Mouse (Mus musculus) activated CD4-positive, CD25-positive, alpha-beta regulatory T cell, adult 4 months (primary cell): ENCODE measurements around the gene Ccdc152. TPM values are rescaled to one million over a fixed set of nuclear protein-coding genes. Genes with fewer than 3 reads are reported as not detected.

Experiments used
- ATAC-seq: one replicate; pipeline ENCODE4 v1.8.0; 2017
- polyA plus RNA-seq, 2 experiments: library from polyadenylated mRNA; unstranded; fragments of 100-300 nt; shearing (Covaris generic); gene quantifications; one replicate each; pipeline ENCODE4 v1.2.1; 2017

Gene Ccdc152
- 1 to 10 TPM in 1 of 2 experiments, under 1 TPM in 1; 0.74 to 1.0 TPM for polyA plus RNA-seq

GRCm38 (mm10) chr15:3303426-3303825, at the start of gene Ccdc152:
Gene Ccdc152 (minus strand): TSS chr15:3303526.
- no peak for ATAC-seq

GRCm38 (mm10) chr15:3349306-3350064, 46.2 kb upstream of the Ccdc152 start:
- no peak for ATAC-seq

GRCm38 (mm10) chr15:3346682-3347081, 43.4 kb upstream of the Ccdc152 start:
- no peak for ATAC-seq

DNA sequence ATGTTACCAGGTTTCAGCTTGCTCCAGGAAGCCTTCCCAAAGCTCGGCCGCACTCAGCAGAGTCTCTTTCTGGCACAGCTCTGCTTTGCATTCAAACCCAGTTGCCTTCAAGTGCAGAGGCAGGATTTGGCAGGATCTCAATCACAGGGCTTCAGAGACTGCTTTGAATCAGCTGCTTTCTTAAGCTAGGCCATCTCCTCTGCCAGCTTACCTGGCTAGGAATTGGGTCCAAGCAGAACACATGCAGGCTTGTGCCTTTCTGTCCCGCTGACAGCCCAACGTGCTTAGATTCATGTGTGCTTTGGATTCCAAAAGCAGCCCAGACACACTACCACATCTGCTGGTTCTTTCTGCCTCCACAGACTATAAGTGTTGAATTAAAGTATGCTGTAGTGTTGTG, 41.2 kb upstream of the Ccdc152 start:
- ATAC-seq: no peak

DNA sequence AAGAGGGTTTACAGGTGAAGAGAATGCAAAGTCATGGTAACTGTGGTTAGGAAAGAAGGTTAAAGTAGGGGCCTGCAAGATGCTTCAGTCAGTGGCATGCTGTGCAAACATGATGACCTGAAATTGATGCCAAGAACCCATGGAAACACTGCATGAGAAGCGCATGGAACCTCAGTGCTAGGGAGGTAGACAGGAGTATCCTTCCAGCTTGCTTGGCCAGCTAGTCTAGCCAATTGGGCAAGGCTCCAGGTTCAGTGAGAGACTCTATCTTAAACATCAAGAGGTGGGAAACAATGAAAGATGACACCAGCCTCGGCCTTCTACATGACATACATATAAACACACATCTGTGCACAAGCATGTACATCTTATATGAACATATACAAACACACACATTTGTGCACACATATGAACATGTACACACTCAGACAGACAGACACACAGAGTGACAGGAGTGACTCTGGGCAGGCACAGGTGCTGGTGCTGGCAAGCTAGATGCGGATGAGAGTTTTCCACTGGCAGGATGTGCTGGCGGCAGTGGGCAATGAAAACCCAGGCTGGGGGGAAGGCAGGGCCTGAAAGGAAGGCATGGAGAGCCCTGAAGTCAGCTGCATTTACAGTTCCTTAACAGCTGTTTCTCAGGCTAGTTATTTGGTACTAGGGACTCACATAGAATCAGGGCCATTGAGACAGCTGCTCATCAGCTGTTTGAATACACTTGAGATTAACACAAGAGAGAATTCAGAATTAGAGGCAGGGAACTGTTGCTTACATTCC, 38.7 kb upstream of the Ccdc152 start:
- no peak for ATAC-seq

DNA sequence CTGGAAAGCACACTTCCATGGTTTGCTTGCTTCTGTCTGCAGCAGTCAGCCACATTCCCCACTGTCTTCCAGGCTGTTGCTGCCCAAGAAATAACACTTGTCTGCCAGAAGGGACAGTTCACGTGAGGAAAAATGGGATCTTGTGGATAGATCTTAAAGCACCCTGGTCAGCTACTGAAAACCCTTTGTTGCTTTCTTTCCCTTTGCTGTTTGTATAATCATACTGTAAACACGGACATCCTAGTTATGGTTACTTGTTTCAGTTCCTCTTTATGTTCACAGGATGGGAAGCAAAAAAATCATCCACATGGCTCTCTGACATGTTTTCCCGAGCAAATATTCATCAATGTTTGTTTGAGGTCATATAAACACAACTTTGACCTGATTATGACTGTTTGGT, 36.5 kb upstream of the Ccdc152 start:
- ATAC-seq: no peak

- no peak for ATAC-seq
Measured at GRCm38 (mm10) chr15:3332517-3332916, 29.2 kb upstream of the Ccdc152 start.

DNA sequence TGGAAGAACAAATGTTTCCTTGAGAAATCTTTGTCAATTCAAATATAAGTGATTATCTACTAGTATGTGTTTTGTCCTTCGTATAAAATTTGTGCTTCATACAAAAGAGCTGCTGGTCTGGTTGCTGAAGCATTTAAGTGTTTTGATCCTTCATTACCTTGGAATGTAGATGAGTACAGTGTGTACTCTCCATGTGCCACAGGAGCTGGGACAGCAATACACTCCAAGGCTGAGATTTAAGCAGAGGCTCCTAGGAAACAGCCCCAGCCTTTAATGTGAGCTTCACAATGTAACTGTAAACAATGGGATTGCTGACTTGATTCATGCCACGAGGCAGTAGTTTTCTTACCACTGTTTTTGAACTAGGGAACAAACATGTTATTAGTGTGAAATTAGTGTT, 28.5 kb upstream of the Ccdc152 start:
- no peak for ATAC-seq

DNA sequence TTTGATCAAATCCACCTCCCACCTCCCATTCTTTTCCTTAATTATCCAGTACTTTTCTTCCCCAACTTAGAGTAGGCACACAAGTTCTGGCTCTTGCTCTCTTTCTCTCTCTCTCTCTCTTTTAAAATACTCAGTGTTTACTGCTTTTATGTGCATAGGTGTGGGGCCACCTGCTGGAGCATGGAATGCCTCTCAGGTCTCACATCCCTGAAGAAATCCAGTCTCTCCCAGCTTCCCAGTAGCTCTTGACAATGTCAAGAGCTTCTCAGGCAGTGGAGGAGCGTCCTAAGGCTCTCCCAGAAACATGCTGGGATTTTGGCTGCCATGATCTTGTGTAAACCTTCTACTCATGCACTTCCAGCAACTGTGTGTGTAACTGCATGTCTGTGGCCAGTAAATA, 27.0 kb upstream of the Ccdc152 start:
- no peak for ATAC-seq

- no peak for ATAC-seq
Measured at GRCm38 (mm10) chr15:3323041-3323440, 19.7 kb upstream of the Ccdc152 start.

GRCm38 (mm10) chr15:3319929-3320328, 16.6 kb upstream of the Ccdc152 start:
- no peak for ATAC-seq

GRCm38 (mm10) chr15:3316617-3317016, 13.3 kb upstream of the Ccdc152 start:
- ATAC-seq: no peak

GRCm38 (mm10) chr15:3312937-3313336, 9.6 kb upstream of the Ccdc152 start:
- ATAC-seq: no peak

- ATAC-seq: no peak
Measured at GRCm38 (mm10) chr15:3309856-3310255, 6.5 kb upstream of the Ccdc152 start.

GRCm38 (mm10) chr15:3300361-3301100, 2.8 kb downstream of the Ccdc152 start:
- ATAC-seq: no peak

DNA sequence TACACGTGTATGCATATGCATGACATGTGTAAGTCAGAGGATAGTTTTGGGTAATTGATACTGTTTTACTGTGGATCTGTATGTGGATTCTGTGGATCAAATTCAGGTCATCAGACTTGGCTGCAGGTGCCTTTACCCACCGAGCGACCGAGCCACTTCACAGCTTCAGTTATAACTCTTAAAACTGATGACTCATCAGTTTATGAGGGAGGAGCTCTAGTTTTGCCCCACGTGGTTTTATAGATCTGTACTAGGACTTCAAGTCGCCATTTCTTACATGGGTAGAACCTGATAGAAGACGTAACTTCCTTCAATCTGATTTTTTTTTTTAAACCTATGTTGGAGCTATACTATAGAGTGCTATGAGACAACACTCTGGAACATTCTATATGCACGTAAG, 5.7 kb downstream of the Ccdc152 start:
- no peak for ATAC-seq

GRCm38 (mm10) chr15:3295986-3296385, 7.3 kb downstream of the Ccdc152 start:
- ATAC-seq: no peak

DNA sequence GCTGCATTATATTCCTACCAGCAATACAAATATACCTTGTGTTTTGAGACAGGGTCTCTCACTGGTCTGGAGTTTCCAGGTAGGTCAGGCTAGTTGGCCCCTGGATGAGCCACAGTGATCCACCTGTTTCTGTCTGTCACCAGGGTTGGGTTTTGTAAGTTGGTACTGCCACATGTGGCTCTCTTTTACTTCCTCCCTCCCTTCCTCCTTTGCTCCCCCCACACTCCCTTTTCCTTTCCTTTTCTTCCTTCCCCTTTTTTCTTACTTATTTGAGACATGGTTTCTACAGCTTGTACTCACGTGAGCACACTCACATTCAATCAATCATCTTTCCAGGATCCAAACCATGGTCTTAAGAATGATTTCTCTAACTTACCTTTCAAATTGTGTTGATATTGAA, 9.8 kb downstream of the Ccdc152 start:
- no peak for ATAC-seq

- peak; percentile 55 for ATAC-seq
Measured at GRCm38 (mm10) chr15:3290435-3290834, 12.9 kb downstream of the Ccdc152 start.

DNA sequence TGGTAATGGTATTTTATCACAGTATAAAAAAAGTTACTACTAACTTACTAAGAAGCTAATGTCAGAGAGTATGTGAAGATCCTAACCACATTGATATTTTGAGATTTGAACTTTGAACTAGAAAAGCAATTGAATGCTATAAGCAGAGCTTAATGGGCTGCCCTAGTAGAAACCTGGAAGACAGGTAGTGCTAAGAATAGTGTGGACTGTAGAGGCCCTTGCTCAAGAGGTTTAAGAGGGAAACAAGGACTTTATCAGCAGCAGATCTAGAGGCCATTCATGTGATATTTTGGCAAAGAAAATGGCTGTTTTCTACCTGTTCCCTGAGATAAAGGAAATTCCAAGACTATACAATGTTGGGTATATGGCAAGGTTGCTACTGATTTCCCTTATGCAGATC, 17.3 kb downstream of the Ccdc152 start:
- no peak for ATAC-seq

DNA sequence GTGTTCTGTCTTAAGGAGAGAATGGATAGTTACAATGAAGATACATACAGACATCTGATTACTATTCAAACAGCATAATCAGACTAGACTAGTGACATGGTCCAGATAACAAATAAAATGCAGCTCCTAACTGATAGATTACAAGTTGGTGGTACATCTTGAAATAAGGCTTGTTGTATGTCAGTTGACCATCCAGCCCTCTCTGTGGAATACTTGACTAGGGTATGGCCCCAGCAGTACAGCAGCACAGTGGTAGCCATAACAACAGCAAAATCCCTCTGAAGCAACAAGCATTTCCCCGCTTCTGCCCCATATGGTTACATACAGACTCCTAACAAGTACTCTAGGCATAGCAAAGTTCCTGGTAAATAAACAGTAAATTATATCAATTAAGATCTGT, 21.6 kb downstream of the Ccdc152 start:
- ATAC-seq: no peak

GRCm38 (mm10) chr15:3281216-3281615, 22.1 kb downstream of the Ccdc152 start:
- ATAC-seq: no peak

- no peak for ATAC-seq
Measured at GRCm38 (mm10) chr15:3279242-3279641, 24.1 kb downstream of the Ccdc152 start.
